Mouse (Mus musculus): Measurements from ENCODE around the gene Aldh4a1.

The Aldh4a1 gene

GRCm38 (mm10) chr4:139675696-139676095, 53.0 kb downstream of the Aldh4a1 start:
- no peak for DNase-seq (ENCODE audit: low spot score)

- DNase-seq (ENCODE audit: low spot score): no peak
Measured at GRCm38 (mm10) chr4:139683728-139684638, 61.3 kb downstream of the Aldh4a1 start.

GRCm38 (mm10) chr4:139684639-139685017, 62.0 kb downstream of the Aldh4a1 start:
- no peak for DNase-seq (ENCODE audit: low spot score)

- DNase-seq (ENCODE audit: low spot score): no peak
Measured at GRCm38 (mm10) chr4:139688058-139688457, 65.4 kb downstream of the Aldh4a1 start.

- no peak for DNase-seq (ENCODE audit: low spot score)
Measured at GRCm38 (mm10) chr4:139689627-139690269, 67.1 kb downstream of the Aldh4a1 start.

GRCm38 (mm10) chr4:139693315-139693714, 70.6 kb downstream of the Aldh4a1 start:
- no peak for DNase-seq (ENCODE audit: low spot score)

GRCm38 (mm10) chr4:139697755-139698154, 75.1 kb downstream of the Aldh4a1 start:
- DNase-seq (ENCODE audit: low spot score): no peak

GRCm38 (mm10) chr4:139698602-139699001, 75.9 kb downstream of the Aldh4a1 start:
- no peak for DNase-seq (ENCODE audit: low spot score)

Data from T-cell, adult 2 months (primary cell).